ENCODE assay signal across 17 mouse cellular contexts in genomic region chr13:68961580-68961979, GRCm38 (mm10). TPM values are rescaled to one million over a fixed set of nuclear protein-coding genes. Genes with fewer than 3 reads are reported as not detected.
DNase-seq lines count a peak whose midpoint lies in the region; TF ChIP-seq lines count a peak whose summit lies in the region.
"Had no signal": no experiment of that assay in that cellular context is flagged by ENCODE, and none has a peak within 500 bp of the region (broad histone marks: within the 10 kb centered on the region; RNA-seq: fewer than 3 reads in every experiment).

No protein-coding gene starts in this region.

- peak; percentile 7 for DNase-seq in cerebellum, adult 9-10 months
- DNase-seq in cerebellum, adult 8-10 months: no peak
- DNase-seq in layer of hippocampus, adult 2 months (ENCODE audit: low spot score in 2 of 2): peak; percentile 22 to 78
- no peak for DNase-seq in layer of hippocampus, adult 9-10 months (ENCODE audit: low spot score)
- DNase-seq in frontal cortex, postnatal 36 days (ENCODE audit: low spot score in 2 of 2): peak; percentile 54 to 72
- DNase-seq in lung, postnatal 36 days: peak; percentile 5
- no peak for DNase-seq in heart, adult 18-20 months
- no peak for DNase-seq in heart, postnatal 10 days
- DNase-seq: heart, adult 2 months; heart, postnatal 14 days; kidney, adult 9 months; liver, embryonic 13.5 days had no signal

- peak overlapping the region; percentile 77 for H3K27ac ChIP-seq in layer of hippocampus, adult 2 months
- H3K27ac ChIP-seq: heart, adult 2 months; hindbrain, postnatal 0 days; limb, embryonic 10.5 days; liver, embryonic 13.5 days had no signal

- no peak for TF ChIP-seq CTCF in layer of hippocampus, adult 2 months (conservative IDR thresholded peaks at IDR 0.05)

- H3K4me3 ChIP-seq in layer of hippocampus, adult 2 months: no peak overlapping the region
- H3K4me3 ChIP-seq: erythroblast, embryonic 14.5 days; heart, adult 2 months; limb, embryonic 10.5 days; liver, embryonic 13.5 days had no signal

- intact Hi-C loops in heart, postnatal 10 days (cut with DNase I): no loop called here

RNA-seq across cellular contexts. Expression of gene Adcy2, which starts 37.8 kb away (rescaled TPM):
- total RNA-seq in layer of hippocampus, adult 2 months (2021): 100 to 1,000 TPM; 116 TPM
- under 1 TPM; 0.17 to 0.33 TPM for total RNA-seq in heart, adult 18-20 months (2021)
- total RNA-seq in heart, postnatal 10 days (2021): 1 to 10 TPM in 1 of 2 experiments, under 1 TPM in 1; 0.92 to 1.4 TPM
- total RNA-seq: megakaryocyte-erythroid progenitor cell, adult 5-6 weeks; neutrophil, adult 5-6 weeks had no signal

Comparison
In these comparisons a context has a peak if more than half of its experiments do, and no peak if none do; other contexts are left out.
1. DNase-seq: peak in cerebellum, adult 9-10 months (single experiment), layer of hippocampus, adult 2 months (2 of 2), frontal cortex, postnatal 36 days (2 of 2) and lung, postnatal 36 days (single experiment); none in cerebellum, adult 8-10 months (single experiment), layer of hippocampus, adult 9-10 months (single experiment), heart, adult 18-20 months (0 of 2) and heart, postnatal 10 days (0 of 2).
2. RNA of gene Adcy2, which starts 37.8 kb away (total RNA-seq): 116 TPM in layer of hippocampus, adult 2 months; 0.92 to 1.4 TPM in heart, postnatal 10 days and 0.17 to 0.33 TPM in heart, adult 18-20 months; every median in the first group is over 10 times any median in the second.